Mouse (Mus musculus): ENCODE results near the gene Parp6.

Gene Parp6

GRCm38 (mm10) chr9:59616622-59617306 is at the start of gene Parp6:
TSS of gene Parp6 (plus strand) at chr9:59617284.
- peak; percentile 97 for DNase-seq (ENCODE audit: low read depth, low spot score)

GRCm38 (mm10) chr9:59571852-59572251 is 45.2 kb upstream of the Parp6 start:
- no peak for DNase-seq (ENCODE audit: low read depth, low spot score)

- no peak for DNase-seq (ENCODE audit: low read depth, low spot score)
Measured at GRCm38 (mm10) chr9:59577401-59577800, 39.7 kb upstream of the Parp6 start.

GRCm38 (mm10) chr9:59577844-59578504 is 39.1 kb upstream of the Parp6 start, which contains the start of gene Celf6:
TSS of gene Celf6 (plus strand) at chr9:59577917.
- peak; percentile 95 for DNase-seq (ENCODE audit: low read depth, low spot score)

- DNase-seq (ENCODE audit: low read depth, low spot score) = no peak
Measured at GRCm38 (mm10) chr9:59578505-59578867, 38.6 kb upstream of the Parp6 start.

- DNase-seq (ENCODE audit: low read depth, low spot score) = peak; percentile 75
Measured at GRCm38 (mm10) chr9:59584871-59585308, 32.2 kb upstream of the Parp6 start.

- DNase-seq (ENCODE audit: low read depth, low spot score) = peak; percentile 66
Measured at GRCm38 (mm10) chr9:59588252-59588651, 28.8 kb upstream of the Parp6 start.

- DNase-seq (ENCODE audit: low read depth, low spot score) = peak; percentile 95
Measured at GRCm38 (mm10) chr9:59588710-59589671, 28.1 kb upstream of the Parp6 start.

- peak; percentile 81 for DNase-seq (ENCODE audit: low read depth, low spot score)
Measured at GRCm38 (mm10) chr9:59589703-59590439, 27.2 kb upstream of the Parp6 start.

GRCm38 (mm10) chr9:59601661-59602060 is 15.4 kb upstream of the Parp6 start:
- DNase-seq (ENCODE audit: low read depth, low spot score) = no peak

GRCm38 (mm10) chr9:59605967-59606366 is 11.1 kb upstream of the Parp6 start:
- no peak for DNase-seq (ENCODE audit: low read depth, low spot score)

- no peak for DNase-seq (ENCODE audit: low read depth, low spot score)
Measured at GRCm38 (mm10) chr9:59610950-59611349, 6.1 kb upstream of the Parp6 start.

- DNase-seq (ENCODE audit: low read depth, low spot score) = no peak
Measured at GRCm38 (mm10) chr9:59615797-59616196, 1.3 kb upstream of the Parp6 start.

- DNase-seq (ENCODE audit: low read depth, low spot score) = no peak
Measured at GRCm38 (mm10) chr9:59617307-59617973, 356 bp downstream of the Parp6 start.

GRCm38 (mm10) chr9:59638372-59638771 is 21.3 kb downstream of the Parp6 start:
- no peak for DNase-seq (ENCODE audit: low read depth, low spot score)

- DNase-seq (ENCODE audit: low read depth, low spot score) = no peak
Measured at GRCm38 (mm10) chr9:59639936-59640335, 22.9 kb downstream of the Parp6 start.

GRCm38 (mm10) chr9:59641320-59641719 is 24.2 kb downstream of the Parp6 start:
- no peak for DNase-seq (ENCODE audit: low read depth, low spot score)

- DNase-seq (ENCODE audit: low read depth, low spot score) = no peak
Measured at GRCm38 (mm10) chr9:59649911-59650310, 32.8 kb downstream of the Parp6 start.

- DNase-seq (ENCODE audit: low read depth, low spot score) = no peak
Measured at GRCm38 (mm10) chr9:59653371-59653770, 36.3 kb downstream of the Parp6 start.

GRCm38 (mm10) chr9:59654450-59654983 is 37.4 kb downstream of the Parp6 start:
- no peak for DNase-seq (ENCODE audit: low read depth, low spot score)

Data from telencephalon, adult 2 months (tissue).